Mouse (Mus musculus) cerebellum, adult 11-12 months (tissue): ENCODE measurements around the gene Iqcd.

Experiments
- DNase-seq: peaks from one replicate; pipeline ENCODE4 v3.0.0; 2022

Iqcd gene

GRCm38 (mm10) chr5:120571056-120571740 lies 17.6 kb upstream of the Iqcd start:
- DNase-seq = no peak

- DNase-seq = peak; percentile 63
Observed at GRCm38 (mm10) chr5:120574469-120575063, 14.2 kb upstream of the Iqcd start.

GRCm38 (mm10) chr5:120576781-120577301 lies 12.0 kb upstream of the Iqcd start:
- DNase-seq = no peak

- peak; percentile 62 for DNase-seq
Observed at GRCm38 (mm10) chr5:120577935-120578441, 10.8 kb upstream of the Iqcd start.

GRCm38 (mm10) chr5:120578504-120579081 lies 10.2 kb upstream of the Iqcd start:
- DNase-seq = peak; percentile 66

- peak; percentile 79 for DNase-seq
Observed at GRCm38 (mm10) chr5:120579211-120579897, 9.5 kb upstream of the Iqcd start.

GRCm38 (mm10) chr5:120579898-120580626 lies 8.8 kb upstream of the Iqcd start:
- peak; percentile 79 for DNase-seq

GRCm38 (mm10) chr5:120582002-120582401 lies 6.8 kb upstream of the Iqcd start:
- DNase-seq = no peak

GRCm38 (mm10) chr5:120583511-120583910 lies 5.3 kb upstream of the Iqcd start:
- DNase-seq = no peak

GRCm38 (mm10) chr5:120584968-120585367 lies 3.8 kb upstream of the Iqcd start:
- no peak for DNase-seq

GRCm38 (mm10) chr5:120586741-120587615 lies 1.8 kb upstream of the Iqcd start:
- DNase-seq = no peak

GRCm38 (mm10) chr5:120587616-120587926 lies 1.2 kb upstream of the Iqcd start:
- no peak for DNase-seq

GRCm38 (mm10) chr5:120587940-120588568 lies 762 bp upstream of the Iqcd start:
- no peak for DNase-seq

GRCm38 (mm10) chr5:120590356-120591010 lies 1.7 kb downstream of the Iqcd start:
- no peak for DNase-seq

- DNase-seq = no peak
Observed at GRCm38 (mm10) chr5:120592141-120592540, 3.3 kb downstream of the Iqcd start.

GRCm38 (mm10) chr5:120594485-120594884 lies 5.7 kb downstream of the Iqcd start:
- DNase-seq = no peak

- no peak for DNase-seq
Observed at GRCm38 (mm10) chr5:120599625-120600024, 10.8 kb downstream of the Iqcd start.

- no peak for DNase-seq
Observed at GRCm38 (mm10) chr5:120600946-120601668, 12.3 kb downstream of the Iqcd start.

GRCm38 (mm10) chr5:120602210-120602609 lies 13.4 kb downstream of the Iqcd start:
- peak; percentile 80 for DNase-seq

GRCm38 (mm10) chr5:120603515-120603914 lies 14.7 kb downstream of the Iqcd start:
- DNase-seq = no peak
